ENCODE assay signal across 13 mouse cellular contexts in genomic region chr15:12617651-12618050, GRCm38 (mm10).
DNase-seq lines count a peak whose midpoint lies in the region; ATAC-seq and TF ChIP-seq lines count a peak whose summit lies in the region.
"Had no signal": no experiment of that assay in that cellular context is flagged by ENCODE, and none has a peak within 500 bp of the region (broad histone marks: within the 10 kb centered on the region; RNA-seq: fewer than 3 reads in every experiment).

No protein-coding gene starts in this region.

- H3K27me3 ChIP-seq in forebrain, embryonic 13.5 days, result no peaks in the 10 kb centered on the region
- H3K27me3 ChIP-seq in forebrain, embryonic 10.5 days (ENCODE audit: poor library complexity, severe bottlenecking), result no peaks in the 10 kb centered on the region
- no peaks in the 10 kb centered on the region for H3K27me3 ChIP-seq in hindbrain, postnatal 0 days (ENCODE audit: insufficient read depth, low read length)
- no peaks in the 10 kb centered on the region for H3K27me3 ChIP-seq in hindbrain, embryonic 16.5 days (replicated peaks; ENCODE audit: control insufficient read depth, insufficient read depth, low read length)

- H3K27ac ChIP-seq in forebrain, embryonic 13.5 days, result no peak overlapping the region
- H3K27ac ChIP-seq in forebrain, embryonic 10.5 days, result no peak overlapping the region
- H3K27ac ChIP-seq in hindbrain, postnatal 0 days, result no peak overlapping the region
- H3K27ac ChIP-seq in hindbrain, embryonic 16.5 days (ENCODE audit: low read depth, low read length), result no peak overlapping the region

- ATAC-seq in forebrain, embryonic 13.5 days, result 0 out of 2 replicates have a peak, but pooled peaks have one; percentile 27
- ATAC-seq in hindbrain, postnatal 0 days, result peak; percentile 43; the same call in 1 of the 2 replicates
- no peak; the same call in none of the 2 replicates for ATAC-seq in hindbrain, embryonic 16.5 days

- H3K9ac ChIP-seq in forebrain, embryonic 13.5 days, result no peak overlapping the region
- no peak overlapping the region for H3K9ac ChIP-seq in hindbrain, postnatal 0 days (replicated peaks; ENCODE audit: low read length)
- H3K9ac ChIP-seq in hindbrain, embryonic 16.5 days (ENCODE audit: low read depth, low read length), result no peak overlapping the region

- DNase-seq in forebrain, embryonic 10.5 days (ENCODE audit: extremely low spot score, low spot score), result no peak
- DNase-seq in hindbrain, postnatal 0 days (ENCODE audit: low spot score), result no peak
- peak; percentile 43 to 44 for DNase-seq in right cerebral cortex, adult 2 months (ENCODE audit: low spot score in 2 of 2)
- no peak for DNase-seq in right cerebral cortex, postnatal 4 days
- DNase-seq in telencephalon, adult 2 months (ENCODE audit: low read depth, low spot score), result peak; percentile 58
- no peak for DNase-seq in cerebellum, postnatal 36 days
- DNase-seq: cerebellum, postnatal 10 days; heart, postnatal 4 days; lung, postnatal 14 days; thymus, postnatal 36 days had no signal

- no peak overlapping the region for H3K4me2 ChIP-seq in forebrain, embryonic 13.5 days
- no peak overlapping the region for H3K4me2 ChIP-seq in hindbrain, postnatal 0 days (ENCODE audit: low read depth, low read length)
- H3K4me2 ChIP-seq in hindbrain, embryonic 16.5 days (ENCODE audit: low read length), result no peak overlapping the region

- no peak overlapping the region for H3K4me3 ChIP-seq in forebrain, embryonic 13.5 days
- H3K4me3 ChIP-seq in forebrain, embryonic 10.5 days, result no peak overlapping the region
- H3K4me3 ChIP-seq in hindbrain, postnatal 0 days (ENCODE audit: low read length), result no peak overlapping the region
- no peak overlapping the region for H3K4me3 ChIP-seq in hindbrain, embryonic 16.5 days (ENCODE audit: low read length)
- H3K4me3 ChIP-seq: limb, embryonic 10.5 days had no signal

- no peaks in the 10 kb centered on the region for H3K36me3 ChIP-seq in forebrain, embryonic 13.5 days (ENCODE audit: poor library complexity, severe bottlenecking)
- H3K36me3 ChIP-seq in forebrain, embryonic 10.5 days (replicated peaks), result no peaks in the 10 kb centered on the region
- no peaks in the 10 kb centered on the region for H3K36me3 ChIP-seq in hindbrain, postnatal 0 days (ENCODE audit: insufficient read depth, low read length)
- H3K36me3 ChIP-seq in hindbrain, embryonic 16.5 days (ENCODE audit: control insufficient read depth, insufficient read depth, low read length), result no peaks in the 10 kb centered on the region
- H3K36me3 ChIP-seq: limb, embryonic 10.5 days had no signal

- TF ChIP-seq CTCF in hindbrain, postnatal 0 days (IDR thresholded peaks at IDR 0.05; ENCODE audit: low read depth), result no peak

- WGBS in forebrain, embryonic 13.5 days, result 89% methylated on average over 11 of the region's 11 CpGs
- 91% methylated on average over 11 of the region's 11 CpGs for WGBS in forebrain, embryonic 10.5 days
- 75% methylated on average over 11 of the region's 11 CpGs for WGBS in hindbrain, postnatal 0 days
- 77% methylated on average over 11 of the region's 11 CpGs for WGBS in hindbrain, embryonic 16.5 days

- H3K4me1 ChIP-seq in forebrain, embryonic 13.5 days, result no peaks in the 10 kb centered on the region
- H3K4me1 ChIP-seq in forebrain, embryonic 10.5 days, result peaks cover 23% of the 10 kb centered on the region
- no peaks in the 10 kb centered on the region for H3K4me1 ChIP-seq in hindbrain, postnatal 0 days (ENCODE audit: insufficient read depth, low read length)
- H3K4me1 ChIP-seq in hindbrain, embryonic 16.5 days (ENCODE audit: control insufficient read depth, insufficient read depth, low read depth, low read length), result peaks cover 3% of the 10 kb centered on the region

- no peaks in the 10 kb centered on the region for H3K9me3 ChIP-seq in forebrain, embryonic 13.5 days (replicated peaks)
- H3K9me3 ChIP-seq in forebrain, embryonic 10.5 days, result no peaks in the 10 kb centered on the region
- no peaks in the 10 kb centered on the region for H3K9me3 ChIP-seq in hindbrain, postnatal 0 days (ENCODE audit: low read length)
- H3K9me3 ChIP-seq in hindbrain, embryonic 16.5 days (ENCODE audit: control insufficient read depth, low read length), result no peaks in the 10 kb centered on the region
- H3K9me3 ChIP-seq: limb, embryonic 10.5 days had no signal

Comparison
In these comparisons a context has a peak if more than half of its experiments do, and no peak if none do; other contexts are left out.
1. DNase-seq: peak in right cerebral cortex, adult 2 months (2 of 2) and telencephalon, adult 2 months (single experiment); none in forebrain, embryonic 10.5 days (single experiment), hindbrain, postnatal 0 days (single experiment), right cerebral cortex, postnatal 4 days (single experiment) and cerebellum, postnatal 36 days (0 of 2).